10 mouse cellular contexts compared by ENCODE assay signal in genomic region chr15:5195987-5196514, GRCm38 (mm10). TPM values are rescaled to one million over a fixed set of nuclear protein-coding genes. Genes with fewer than 3 reads are reported as not detected.
DNase-seq lines count a peak whose midpoint lies in the region; ATAC-seq and TF ChIP-seq lines count a peak whose summit lies in the region.
"Had no signal": no experiment of that assay in that cellular context is flagged by ENCODE, and none has a peak within 500 bp of the region (broad histone marks: within the 10 kb centered on the region; RNA-seq: fewer than 3 reads in every experiment).

No protein-coding gene starts in this region.

- no peak overlapping the region for H3K4me2 ChIP-seq in heart, embryonic 11.5 days
- H3K4me2 ChIP-seq in liver, embryonic 16.5 days (ENCODE audit: low read depth, low read length): no peak overlapping the region

- H3K4me3 ChIP-seq in heart, embryonic 11.5 days (ENCODE audit: low read depth, low read length): no peak overlapping the region
- peak overlapping the region; percentile 28; the same call in 1 of the 2 replicates for H3K4me3 ChIP-seq in liver, embryonic 16.5 days (ENCODE audit: low read depth, low read length)

- TF ChIP-seq CTCF in Patski (IDR thresholded peaks at IDR 0.05): no peak

- 52% methylated on average over 4 of the region's 4 CpGs for WGBS in heart, embryonic 11.5 days (ENCODE audit: insufficient replicate concordance)
- 15% methylated on average over 4 of the region's 4 CpGs for WGBS in liver, embryonic 16.5 days (ENCODE audit: insufficient replicate concordance)

- H3K4me1 ChIP-seq in heart, embryonic 11.5 days (ENCODE audit: control insufficient read depth, insufficient read depth, low read length): peaks cover 23% of the 10 kb centered on the region
- peaks cover 24% of the 10 kb centered on the region for H3K4me1 ChIP-seq in liver, embryonic 16.5 days (ENCODE audit: control insufficient read depth, low read depth, low read length)

- H3K27me3 ChIP-seq in Patski: no peaks in the 10 kb centered on the region
- H3K27me3 ChIP-seq in heart, embryonic 11.5 days (ENCODE audit: control insufficient read depth, insufficient read depth, low read length): no peaks in the 10 kb centered on the region
- no peaks in the 10 kb centered on the region for H3K27me3 ChIP-seq in liver, embryonic 16.5 days (ENCODE audit: control insufficient read depth, insufficient read depth, low read depth, low read length)

- in situ Hi-C loops in Patski (cut with MboI; ENCODE audit: low pct_unique_long_range_greater_than_20kb): no loop called here

- POLR2A ChIA-PET in Patski (lab: Charles Lee): no interaction called here

- peak; percentile 60 for DNase-seq in Patski (ENCODE audit: low read depth, low spot score)
- peak; percentile 72 for DNase-seq in kidney, adult 9 months
- no peak for DNase-seq in spleen, postnatal 14 days (ENCODE audit: low spot score in 2 of 2)
- no peak for DNase-seq in urinary bladder, postnatal 25 days (ENCODE audit: low spot score)
- DNase-seq in frontal cortex, postnatal 25 days (ENCODE audit: low spot score in 2 of 2): no peak
- DNase-seq: gastrocnemius, postnatal 36 days; left cerebral cortex, postnatal 4 days had no signal

- 0 out of 2 replicates have a peak, but pooled peaks cover 4% of the 10 kb centered on the region for H3K36me3 ChIP-seq in heart, embryonic 11.5 days (ENCODE audit: control insufficient read depth, insufficient read depth, low read length)
- no peaks in the 10 kb centered on the region for H3K36me3 ChIP-seq in liver, embryonic 16.5 days (ENCODE audit: control insufficient read depth, insufficient read depth)

- CTCF ChIA-PET in Patski (lab: Charles Lee): interaction anchor here (0.9 to 8.0 kb wide), 4 partner anchors 25 to 885 kb away, joined by 4 to 97 read pairs (median 29); no protein-coding TSS in a partner anchor

- peak overlapping the region; percentile 41; the same call in 1 of the 2 replicates for H3K27ac ChIP-seq in heart, embryonic 11.5 days (ENCODE audit: low read depth, low read length)
- H3K27ac ChIP-seq in liver, embryonic 16.5 days (ENCODE audit: low read length): peak overlapping the region; percentile 58

- peak; percentile 78 for ATAC-seq in Patski
- ATAC-seq in heart, embryonic 11.5 days (replicated peaks; ENCODE audit: insufficient number of reproducible peaks, low FRiP score, low TSS enrichment): no peak
- peak; percentile 67 for ATAC-seq in liver, embryonic 16.5 days (ENCODE audit: low read depth)
- ATAC-seq: midbrain, embryonic 16.5 days had no signal

- no peaks in the 10 kb centered on the region for H3K9me3 ChIP-seq in heart, embryonic 11.5 days (replicated peaks; ENCODE audit: control insufficient read depth, low read length)
- H3K9me3 ChIP-seq in liver, embryonic 16.5 days (replicated peaks; ENCODE audit: control insufficient read depth, low read length): no peaks in the 10 kb centered on the region

- no peak overlapping the region for H3K9ac ChIP-seq in heart, embryonic 11.5 days (ENCODE audit: low read depth, low read length)
- H3K9ac ChIP-seq in liver, embryonic 16.5 days (ENCODE audit: low read depth, low read length): no peak overlapping the region

RNA-seq across cellular contexts. Expression of gene Ttc33, which starts 10.7 kb away (rescaled TPM):
- polyA plus RNA-seq in Patski (2021): 59.8 TPM
- 35.0 and 37.5 TPM in 2 replicates for polyA plus RNA-seq in heart, embryonic 11.5 days (2014; fragmentation: Nextera tagmentation; extraction: Ambion mirVana)
- 14.1 and 16.1 TPM in 2 replicates for polyA plus RNA-seq in liver, embryonic 16.5 days (2015; fragmentation: Nextera tagmentation; extraction: Ambion mirVana)

RNA-seq across cellular contexts. Expression of gene Ptger4, which starts 47.9 kb away (rescaled TPM):
- 4.8 TPM for polyA plus RNA-seq in Patski (2021)
- polyA plus RNA-seq in heart, embryonic 11.5 days (2014; fragmentation: Nextera tagmentation; extraction: Ambion mirVana): 1.6 and 1.8 TPM in 2 replicates
- polyA plus RNA-seq in liver, embryonic 16.5 days (2015; fragmentation: Nextera tagmentation; extraction: Ambion mirVana): 1.1 and 1.4 TPM in 2 replicates

RNA-seq across cellular contexts. Expression of gene Prkaa1, which starts 52.4 kb away (rescaled TPM):
- polyA plus RNA-seq in Patski (2021): 39.2 TPM
- 25.5 and 28.0 TPM in 2 replicates for polyA plus RNA-seq in heart, embryonic 11.5 days (2014; fragmentation: Nextera tagmentation; extraction: Ambion mirVana)
- 11.8 and 12.3 TPM in 2 replicates for polyA plus RNA-seq in liver, embryonic 16.5 days (2015; fragmentation: Nextera tagmentation; extraction: Ambion mirVana)

Comparison
In these comparisons a context has a peak if more than half of its experiments do, and no peak if none do; other contexts are left out.
1. DNase-seq: peak in Patski (single experiment) and kidney, adult 9 months (single experiment); none in spleen, postnatal 14 days (0 of 2), urinary bladder, postnatal 25 days (single experiment) and frontal cortex, postnatal 25 days (0 of 2).